Mouse (Mus musculus) thymus, adult 2 months (tissue): ENCODE results near the gene Tlcd1. TPM values are rescaled to one million over a fixed set of nuclear protein-coding genes. Genes with fewer than 3 reads are reported as not detected.

Experiments used
- DNase-seq: peaks from one replicate; pipeline ENCODE4 v3.0.0; 2021
- H3K27ac ChIP-seq: fragments of 200-500 bp; 2 replicates; pipeline ENCODE4 v1.5.1; 2012; ENCODE audit warnings: low read length, control low read depth; ENCODE audit not compliant: control insufficient read depth, insufficient read depth
- H3K27me3 ChIP-seq: fragments of 200-500 bp; 2 replicates; pipeline ENCODE4 v1.6.1; 2012; ENCODE audit warnings: mild to moderate bottlenecking, low read length, moderate library complexity, mixed read lengths; ENCODE audit not compliant: control insufficient read depth, insufficient read depth
- H3K36me3 ChIP-seq: fragments of 200-500 bp; 2 replicates; pipeline ENCODE4 v1.6.1; 2012; ENCODE audit warnings: mild to moderate bottlenecking, low read length, moderate library complexity; ENCODE audit not compliant: control insufficient read depth, insufficient read depth
- H3K4me1 ChIP-seq: fragments of 200-500 bp; replicated peaks from 2 replicates; pipeline ENCODE4 v1.6.1; 2012; ENCODE audit warnings: low read length; ENCODE audit not compliant: control insufficient read depth, insufficient read depth
- H3K4me3 ChIP-seq: fragments of 200-500 bp; 2 replicates; pipeline ENCODE4 v1.5.1; 2012; ENCODE audit warnings: mild to moderate bottlenecking, low read length, control low read depth, moderate library complexity; ENCODE audit not compliant: control insufficient read depth, insufficient read depth
- CTCF ChIP-seq: fragments of 200-500 bp; IDR thresholded peaks from 2 replicates; pipeline ENCODE4 v1.5.1; 2012; ENCODE audit warnings: mild to moderate bottlenecking, control low read depth, low read length, moderate library complexity, borderline replicate concordance; ENCODE audit not compliant: control insufficient read depth, poor library complexity, insufficient read depth; ENCODE audit errors: extremely low read depth
- POLR2A ChIP-seq: fragments of 200-500 bp; IDR thresholded peaks from 2 replicates; pipeline ENCODE4 v1.6.1; 2012; ENCODE audit warnings: mild to moderate bottlenecking, low read length, control low read depth, moderate library complexity; ENCODE audit not compliant: control insufficient read depth, poor library complexity, insufficient read depth; ENCODE audit errors: extremely low read depth
- WGBS: fragments of 180-500 bp; shearing (Covaris S2); methylation state at CpG from one replicate; pipeline ENCODE4 v1.1.7; 2018; 5-methylcytosine and 5-hydroxymethylcytosine counted together
- polyA plus RNA-seq: library from polyadenylated mRNA; depleted of rRNA; stranded (reverse); fragments of >200 nt; gene quantifications from 2 replicates; pipeline ENCODE4 v1.2.3, GENCODE M21; 2012

Gene Tlcd1
- polyA plus RNA-seq, 1 experiment = 30.0 TPM

- no peak overlapping the region for H3K27ac ChIP-seq
- H3K4me3 ChIP-seq = no peak overlapping the region
- no peaks in the 10 kb centered on the region for H3K36me3 ChIP-seq
- TF ChIP-seq CTCF (no peak), POLR2A (no peak)
- no peaks in the 10 kb centered on the region for H3K27me3 ChIP-seq
- 96% methylated on average over 14 of the region's 14 CpGs for WGBS
- no peak for DNase-seq
- H3K4me1 ChIP-seq = peaks cover 30% of the 10 kb centered on the region
These were observed 9.1 kb upstream of the Tlcd1 start for GRCm38 (mm10) chr11:78167257-78167959.

- no peaks in the 10 kb centered on the region for H3K27me3 ChIP-seq
- peaks cover 17% of the 10 kb centered on the region for H3K4me1 ChIP-seq
- 0 out of 2 replicates have a peak, but pooled peaks have one; percentile 26 for TF ChIP-seq CTCF
- 0 out of 2 replicates have a peak, but pooled peaks have one; percentile 41 for TF ChIP-seq POLR2A
- no peaks in the 10 kb centered on the region for H3K36me3 ChIP-seq
- H3K27ac ChIP-seq = peak overlapping the region; percentile 80
- WGBS = 21% methylated on average over 19 of the region's 19 CpGs
- DNase-seq = peak; percentile 82
- peak overlapping the region; percentile 35 for H3K4me3 ChIP-seq
These were observed 7.7 kb upstream of the Tlcd1 start for GRCm38 (mm10) chr11:78168541-78169468.

- TF ChIP-seq CTCF (no peak), POLR2A (no peak)
- peaks cover 17% of the 10 kb centered on the region for H3K4me1 ChIP-seq
- WGBS = 94% methylated on average over 15 of the region's 15 CpGs
These were observed 6.2 kb upstream of the Tlcd1 start for GRCm38 (mm10) chr11:78170306-78170705.

GRCm38 (mm10) chr11:78171328-78171727 is 5.2 kb upstream of the Tlcd1 start:
- no peak for DNase-seq
- Histone ChIP-seq H3K4me1 (peaks cover 8% of the 10 kb centered on the region), H3K36me3 (no peaks in the 10 kb centered on the region), H3K27ac (no peak overlapping the region), H3K27me3 (no peaks in the 10 kb centered on the region), H3K4me3 (no peak overlapping the region)
- 58% methylated on average over 4 of the region's 4 CpGs for WGBS
- TF ChIP-seq POLR2A (no peak), CTCF (no peak)

More at GRCm38 (mm10) chr11:78170306-78170705, 6.2 kb upstream of the Tlcd1 start:
- Histone ChIP-seq H3K27ac (no peak overlapping the region), H3K4me3 (no peak overlapping the region), H3K36me3 (no peaks in the 10 kb centered on the region), H3K27me3 (no peaks in the 10 kb centered on the region)
- no peak for DNase-seq

- H3K27ac ChIP-seq = no peak overlapping the region
- no peak for DNase-seq
- peaks cover 10% of the 10 kb centered on the region for H3K4me1 ChIP-seq
- WGBS = 94% methylated on average over 16 of the region's 16 CpGs
- no peak overlapping the region for H3K4me3 ChIP-seq
- no peaks in the 10 kb centered on the region for H3K36me3 ChIP-seq
- TF ChIP-seq CTCF (no peak), POLR2A (no peak)
- H3K27me3 ChIP-seq = no peaks in the 10 kb centered on the region
These were observed 4.3 kb upstream of the Tlcd1 start for GRCm38 (mm10) chr11:78172034-78172747.
